Mouse (Mus musculus) spleen, postnatal 10 days (tissue): Measurements from ENCODE around the gene Ptprn2.
"Not testable (repeated sequence)": the region's sequence is repeated elsewhere in the genome, so short reads cannot be mapped to it uniquely, and the experiment has no call there.

ENCODE experiments used
- DNase-seq, 2 experiments: peaks; one replicate each; pipeline ENCODE4 v3.0.0; 2021 to 2022; ENCODE audit warnings: low spot score in 2 of 2

Ptprn2 gene

DNA sequence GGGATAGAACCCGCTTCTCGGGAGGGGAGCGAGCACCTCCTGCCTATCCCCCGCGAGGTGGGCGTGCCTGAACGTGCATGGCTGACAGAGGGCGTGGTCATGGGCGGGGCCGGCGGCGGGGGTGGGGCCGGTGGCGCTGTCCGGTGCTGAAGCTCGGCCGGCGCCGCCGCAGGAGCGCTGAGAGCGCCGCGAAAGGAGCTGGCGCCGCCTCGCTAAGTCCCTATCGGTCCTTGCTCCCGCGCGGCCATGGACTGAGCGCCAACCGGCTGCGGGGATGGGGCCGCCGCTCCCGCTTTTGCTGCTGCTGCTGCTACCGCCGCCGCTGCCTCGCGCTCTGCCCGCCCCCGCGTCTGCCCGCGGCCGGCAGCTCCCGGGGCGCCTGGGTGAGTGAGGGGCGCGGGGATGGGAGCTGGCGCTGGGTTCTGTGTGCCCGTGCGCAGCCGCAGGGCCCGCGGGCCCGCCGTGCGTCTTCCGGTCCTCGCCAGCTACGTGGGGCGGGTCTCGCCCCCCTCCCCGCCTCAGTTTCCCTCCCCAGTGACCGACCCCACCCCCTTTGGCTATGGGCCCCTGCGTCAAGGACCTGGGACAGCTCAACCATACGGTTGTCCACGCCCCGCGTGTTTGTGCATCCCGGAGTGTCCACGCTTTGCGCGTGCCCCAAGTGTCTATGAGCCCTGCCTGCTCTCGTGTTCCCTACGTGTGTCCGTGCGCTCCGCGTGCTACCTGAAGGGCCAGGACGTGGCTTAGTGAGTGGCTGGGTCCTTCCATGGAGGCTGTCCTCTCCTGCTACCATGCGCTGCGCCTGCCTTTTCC lies at the start of gene Ptprn2:
Gene Ptprn2 (plus strand): TSS at position 130 of the 813 bp plus-strand sequence.
- peak; percentile 12 to 75 for DNase-seq

DNA sequence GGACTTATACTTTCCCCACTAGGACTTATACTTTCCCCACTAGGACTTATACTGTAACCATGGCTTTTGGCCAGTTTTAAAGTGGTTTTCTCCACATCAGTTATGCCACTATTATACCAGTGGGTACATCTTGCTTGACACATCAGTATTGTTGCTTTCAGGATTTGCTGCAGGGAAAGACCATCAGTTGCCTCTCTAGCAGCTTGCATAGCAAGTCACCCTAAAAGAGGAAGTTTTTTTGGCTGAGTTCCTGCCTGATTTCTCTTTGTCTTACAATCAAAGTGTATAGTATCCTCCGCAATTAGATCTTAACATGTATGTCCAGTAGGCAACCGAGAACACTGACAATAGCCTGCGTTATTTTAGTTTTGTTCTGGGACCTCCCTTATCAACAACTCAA lies 49.4 kb upstream of the Ptprn2 start:
- no peak for DNase-seq

DNA sequence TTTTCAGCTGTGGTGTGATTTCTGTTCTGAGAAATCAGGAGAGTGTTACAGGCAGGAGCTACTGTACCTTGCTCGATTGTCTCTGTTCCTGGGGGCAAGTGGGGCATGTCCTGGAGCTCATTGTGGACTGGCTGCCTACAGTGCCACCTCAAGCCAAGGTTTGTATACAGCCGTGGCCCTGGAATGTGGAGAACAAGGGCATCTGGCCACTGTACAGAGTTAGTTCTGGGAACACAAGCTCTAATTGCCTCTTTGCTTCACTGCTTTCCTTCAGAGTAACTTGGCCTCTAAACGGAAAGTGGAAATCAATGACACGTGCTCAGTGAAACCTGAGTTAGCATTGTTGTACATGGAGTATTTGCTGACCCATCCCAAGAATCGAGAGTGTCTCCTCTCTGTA lies 46.9 kb upstream of the Ptprn2 start:
- DNase-seq: no peak

GRCm38 (mm10) chr12:116442184-116442583 lies 43.3 kb upstream of the Ptprn2 start:
- DNase-seq: no peak

GRCm38 (mm10) chr12:116449536-116449935 lies 36.0 kb upstream of the Ptprn2 start:
- DNase-seq: no peak

- DNase-seq: no peak
Measured at GRCm38 (mm10) chr12:116460379-116461065, 25.0 kb upstream of the Ptprn2 start.

DNA sequence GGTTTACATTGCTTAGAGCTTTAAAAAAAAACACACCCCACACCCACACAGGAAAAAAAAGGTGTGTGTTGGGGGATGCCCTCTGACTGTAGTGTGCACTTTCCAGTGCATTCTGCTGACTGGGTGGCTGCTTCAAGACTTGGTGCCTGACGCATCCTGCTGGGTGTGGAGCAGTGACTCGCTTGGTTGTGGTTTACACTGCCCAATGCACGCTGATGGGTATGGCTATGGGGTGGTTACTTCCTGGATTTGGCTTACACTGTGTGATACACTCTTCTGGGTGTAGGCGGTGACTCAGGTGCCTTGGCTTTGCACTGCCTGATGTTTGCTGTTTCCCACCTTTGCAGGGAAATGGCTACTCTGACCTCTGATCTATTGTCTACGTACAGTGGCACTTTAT lies 18.5 kb upstream of the Ptprn2 start:
- DNase-seq: peak in 1 of 2 experiments; percentile 22

- no peak for DNase-seq
Measured at GRCm38 (mm10) chr12:116468348-116468747, 17.2 kb upstream of the Ptprn2 start.

DNA sequence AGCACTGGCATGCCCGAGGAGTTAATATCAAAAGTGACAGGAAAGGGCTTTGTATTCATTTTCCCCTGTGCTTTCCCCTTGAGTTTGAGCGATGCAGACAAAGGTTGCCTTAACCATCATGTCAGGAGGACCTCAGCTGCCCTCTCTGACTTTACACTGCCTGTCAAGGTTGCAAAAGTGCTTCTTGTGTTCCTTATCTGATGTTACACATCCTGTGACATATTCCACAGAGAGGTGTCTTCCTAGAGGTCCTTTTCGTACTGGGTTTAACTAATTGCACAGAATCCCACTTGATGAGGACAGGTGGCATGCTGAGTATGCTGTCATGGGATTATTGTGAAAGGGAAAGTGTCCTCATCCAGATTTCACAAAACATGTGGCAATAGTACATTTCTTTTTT lies 16.4 kb upstream of the Ptprn2 start:
- DNase-seq: no peak

DNA sequence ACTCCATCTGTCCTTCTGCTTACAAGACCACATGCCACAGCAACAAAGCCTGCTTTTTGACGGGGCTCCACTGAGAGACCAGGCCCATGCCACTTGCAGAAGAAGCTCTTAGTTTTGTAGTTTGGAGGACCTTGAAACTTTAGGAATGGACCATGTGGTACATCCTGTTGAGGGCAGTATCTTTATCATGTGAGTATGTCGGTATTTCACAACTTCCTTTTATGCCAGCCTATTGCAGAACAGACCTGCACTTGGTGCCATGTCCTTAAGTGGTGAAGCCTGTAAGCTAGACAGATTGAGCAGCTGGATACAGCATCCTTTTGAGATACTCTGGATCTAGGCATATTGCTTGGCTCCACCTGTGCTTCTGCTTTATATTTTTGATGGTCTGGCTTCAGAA lies 12.3 kb upstream of the Ptprn2 start:
- DNase-seq: no peak

- no peak for DNase-seq
Measured at GRCm38 (mm10) chr12:116473761-116474160, 11.8 kb upstream of the Ptprn2 start.

GRCm38 (mm10) chr12:116474676-116475075 lies 10.8 kb upstream of the Ptprn2 start:
- DNase-seq: no peak

- DNase-seq: no peak
Measured at GRCm38 (mm10) chr12:116478771-116479170, 6.7 kb upstream of the Ptprn2 start.

- no peak for DNase-seq
Measured at GRCm38 (mm10) chr12:116481921-116482320, 3.6 kb upstream of the Ptprn2 start.

DNA sequence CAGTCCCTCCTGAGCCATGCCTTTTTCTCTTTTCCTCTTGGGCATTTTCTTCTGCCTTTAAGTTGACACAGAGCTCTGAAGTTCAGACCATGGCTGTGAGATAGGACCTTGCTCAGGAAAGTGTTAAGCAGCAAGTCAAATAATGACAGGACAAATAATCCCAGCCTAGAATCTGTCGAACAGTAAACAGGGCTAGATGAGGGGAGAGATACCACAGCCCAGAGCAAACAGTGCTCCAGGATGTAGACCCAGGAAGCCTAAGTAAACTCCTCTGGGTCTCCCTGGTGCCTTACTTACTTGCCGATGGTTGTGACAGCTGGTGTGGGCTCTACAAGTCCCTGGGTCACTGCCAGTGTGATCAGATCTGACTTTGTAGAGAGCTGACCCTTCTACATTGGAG lies 1.9 kb upstream of the Ptprn2 start:
- no peak for DNase-seq

- DNase-seq: no peak
Measured at GRCm38 (mm10) chr12:116484991-116485390, 529 bp upstream of the Ptprn2 start.

DNA sequence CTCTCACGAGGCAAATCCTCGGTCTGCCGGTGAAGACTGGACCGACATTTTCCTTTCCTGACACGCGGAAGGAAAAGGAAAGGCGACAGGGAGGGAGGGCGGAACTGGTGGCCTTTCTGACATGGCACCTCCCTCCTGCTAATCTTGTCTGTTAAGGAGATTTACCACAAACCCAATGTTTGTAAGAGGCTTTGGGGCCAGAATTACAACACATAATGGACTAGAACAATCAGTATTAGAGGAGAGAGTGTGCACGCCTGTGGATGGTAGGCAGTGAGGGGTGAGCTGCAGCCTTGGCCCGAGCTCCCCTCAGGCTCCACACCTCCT lies 847 bp downstream of the Ptprn2 start:
- no peak for DNase-seq

GRCm38 (mm10) chr12:116488836-116489235 lies 3.3 kb downstream of the Ptprn2 start:
- no peak for DNase-seq

DNA sequence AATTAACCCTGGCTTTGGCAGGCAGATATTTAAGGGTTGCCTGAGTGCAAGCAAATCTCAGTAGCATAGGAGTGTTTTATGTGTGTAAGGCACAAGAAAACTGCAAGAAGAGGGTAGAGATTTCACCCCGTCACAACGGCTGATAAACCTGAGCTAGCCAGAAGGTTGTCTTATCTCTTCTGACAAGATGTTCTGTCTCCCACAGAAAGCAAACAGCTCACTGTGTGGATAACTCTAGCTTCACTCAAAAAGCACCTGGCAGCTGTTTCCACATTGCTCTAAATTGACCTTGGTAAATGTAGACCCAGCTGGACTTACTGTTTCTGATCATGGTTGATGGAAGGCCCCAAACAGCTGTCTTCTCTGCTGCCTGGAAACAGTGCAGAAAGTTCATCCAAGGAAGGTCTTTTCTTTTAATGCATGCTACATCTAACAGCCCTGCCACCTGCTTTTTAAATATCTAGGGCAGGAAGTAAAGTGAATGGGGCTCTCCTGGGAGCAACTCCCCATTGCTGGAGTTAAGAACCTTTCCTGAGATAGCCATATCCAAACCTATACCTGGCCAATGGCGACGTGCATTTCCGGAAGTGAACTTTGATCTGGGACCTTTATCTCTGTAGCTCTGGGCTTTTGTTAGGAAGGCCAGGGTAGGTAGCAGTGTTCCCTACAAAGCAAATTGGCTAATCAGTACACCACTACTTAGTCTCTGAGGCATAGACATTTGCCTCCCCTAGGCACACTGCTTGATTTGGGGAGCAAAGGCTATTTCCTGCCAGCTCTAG lies 5.2 kb downstream of the Ptprn2 start:
- no peak for DNase-seq

- DNase-seq: no peak
Measured at GRCm38 (mm10) chr12:116498666-116499065, 13.1 kb downstream of the Ptprn2 start.

DNA sequence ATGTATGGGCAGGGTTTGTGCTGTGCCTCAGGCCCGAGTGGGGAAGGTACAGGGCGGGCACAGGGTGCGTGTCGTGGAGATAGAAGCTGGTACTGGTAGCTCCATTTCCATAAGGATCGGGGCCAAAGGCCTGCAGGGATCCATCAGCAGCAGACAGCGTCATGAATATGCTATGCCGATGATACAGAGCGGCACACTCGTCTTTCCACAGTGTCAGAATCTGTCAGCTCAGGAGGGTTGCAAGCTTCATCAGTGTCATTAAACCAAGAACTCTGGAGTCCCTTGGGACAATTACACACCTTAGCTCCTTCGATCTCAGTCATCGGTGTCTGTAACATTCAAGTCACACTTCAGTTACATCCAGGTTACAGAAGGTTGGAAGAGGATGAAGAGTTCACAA lies 15.1 kb downstream of the Ptprn2 start:
- no peak for DNase-seq

GRCm38 (mm10) chr12:116512482-116512881 lies 27.0 kb downstream of the Ptprn2 start:
- DNase-seq: no peak

DNA sequence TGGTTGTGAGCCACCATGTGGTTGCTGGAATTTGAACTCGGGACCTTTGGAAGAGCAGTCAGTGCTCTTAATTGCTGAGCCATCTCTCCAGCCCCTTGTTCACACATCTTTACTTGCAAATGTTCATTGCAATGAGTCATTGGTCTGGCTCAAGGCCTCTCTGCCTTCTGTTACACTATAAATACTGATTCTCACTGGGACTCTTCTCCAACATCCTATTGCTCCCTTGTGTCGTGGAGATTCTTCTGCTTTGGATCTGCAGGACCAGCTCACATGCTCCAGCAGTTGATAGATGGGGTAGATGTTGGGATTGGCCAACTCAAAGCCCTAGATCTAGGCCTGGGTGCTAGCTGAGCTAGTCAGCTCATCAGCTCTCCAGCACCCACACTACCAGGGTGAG lies 28.3 kb downstream of the Ptprn2 start:
- not testable (repeated sequence) for DNase-seq
